Mouse (Mus musculus): ENCODE measurements around the gene Fry. TPM values are rescaled to one million over a fixed set of nuclear protein-coding genes. Genes with fewer than 3 reads are reported as not detected.

The Fry gene
- total and polyA plus RNA-seq, 3 experiments, result 1.9 to 2.3 TPM; not detected in 1

GRCm38 (mm10) chr5:150263162-150263561 is 144.7 kb downstream of the Fry start:
- no peak for DNase-seq (ENCODE audit: low read depth, low spot score)
- Histone ChIP-seq H3K9me3 (replicated peaks; ENCODE audit: insufficient read depth, low read length) (no peaks in the 10 kb centered on the region), H3K27me3 (ENCODE audit: control insufficient read depth in 1 of 2, insufficient read depth in 2 of 2, low read length in 2 of 2) (no peaks in the 10 kb centered on the region), H3K4me1 (ENCODE audit: control insufficient read depth in 1 of 2, insufficient read depth in 2 of 2, low read length in 2 of 2) (no peaks in the 10 kb centered on the region), H3K27ac (ENCODE audit: control insufficient read depth, low read depth, low read length) (no peak overlapping the region), H3K79me2 (ENCODE audit: control insufficient read depth, insufficient read depth, low read length, poor library complexity) (no peaks in the 10 kb centered on the region), H3K36me3 (ENCODE audit: control insufficient read depth in 1 of 2, insufficient read depth in 2 of 2, low read length in 2 of 2) (no peaks in the 10 kb centered on the region), H3K4me3 (ENCODE audit: control insufficient read depth in 1 of 2, insufficient read depth in 1 of 2, low read depth in 2 of 2, low read length in 2 of 2) (no peak overlapping the region), H3K9ac (ENCODE audit: control insufficient read depth, low read depth, low read length, poor library complexity, severe bottlenecking) (no peak overlapping the region)
- TF ChIP-seq MYC (IDR thresholded peaks at IDR 0.05; ENCODE audit: low read depth, low read length), result no peak
- no peak for TF ChIP-seq ETS1 (IDR thresholded peaks at IDR 0.05; ENCODE audit: low read depth, low read length)
- TF ChIP-seq HCFC1 (IDR thresholded peaks at IDR 0.05; ENCODE audit: low read depth, low read length), result no peak
- TF ChIP-seq CHD1 (IDR thresholded peaks at IDR 0.05; ENCODE audit: low read depth, low read length), result no peak
- TF ChIP-seq BHLHE40 (IDR thresholded peaks at IDR 0.05; ENCODE audit: borderline replicate concordance, low read depth, low read length), result no peak
- no peak for TF ChIP-seq USF1 (IDR thresholded peaks at IDR 0.05; ENCODE audit: low read depth, low read length)
- no peak for TF ChIP-seq ZC3H11A (IDR thresholded peaks at IDR 0.05; ENCODE audit: low read depth, low read length)
- TF ChIP-seq TCF12 (IDR thresholded peaks at IDR 0.05; ENCODE audit: low read depth, low read length), result no peak
- TF ChIP-seq SMC3 (IDR thresholded peaks at IDR 0.05; ENCODE audit: low read depth, low read length), result no peak
- no peak for TF ChIP-seq POLR2AphosphoS5 (IDR thresholded peaks at IDR 0.05; ENCODE audit: borderline replicate concordance, low read depth, low read length)
- no peak for TF ChIP-seq E2F4 (IDR thresholded peaks at IDR 0.05; ENCODE audit: borderline replicate concordance, low read depth, low read length)
- no peak for TF ChIP-seq ZMIZ1 (IDR thresholded peaks at IDR 0.05; ENCODE audit: low read depth, low read length)
- no peak for TF ChIP-seq NRF1 (IDR thresholded peaks at IDR 0.05; ENCODE audit: insufficient read depth, low read depth, low read length, poor library complexity, severe bottlenecking)
- TF ChIP-seq NELFE (IDR thresholded peaks at IDR 0.05; ENCODE audit: low read depth, low read length), result no peak
- no peak for TF ChIP-seq TBP (IDR thresholded peaks at IDR 0.05; ENCODE audit: low read depth, low read length)
- no peak for TF ChIP-seq USF2 (IDR thresholded peaks at IDR 0.05; ENCODE audit: borderline replicate concordance in 1 of 2, insufficient read depth in 1 of 2, low read depth in 1 of 2, low read length in 2 of 2)
- no peak for TF ChIP-seq SIN3A (IDR thresholded peaks at IDR 0.05; ENCODE audit: low read length)
- TF ChIP-seq MAX (IDR thresholded peaks at IDR 0.05; ENCODE audit: low read length), result no peak
- TF ChIP-seq KAT2A (conservative IDR thresholded peaks at IDR 0.05; ENCODE audit: low read depth, low read length), result no peak
- TF ChIP-seq POLR2AphosphoS2 (IDR thresholded peaks at IDR 0.05; ENCODE audit: low read length), result no peak

- TF ChIP-seq ELF1 (IDR thresholded peaks at IDR 0.05; ENCODE audit: low read depth, low read length), result no peak
- TF ChIP-seq SMC3 (IDR thresholded peaks at IDR 0.05; ENCODE audit: low read depth, low read length), result no peak
- no peak for TF ChIP-seq MAX (IDR thresholded peaks at IDR 0.05; ENCODE audit: low read length)
- no peak for TF ChIP-seq E2F4 (IDR thresholded peaks at IDR 0.05; ENCODE audit: borderline replicate concordance, low read depth, low read length)
- TF ChIP-seq BHLHE40 (IDR thresholded peaks at IDR 0.05; ENCODE audit: borderline replicate concordance, low read depth, low read length), result no peak
- no peak for TF ChIP-seq UBTF (IDR thresholded peaks at IDR 0.05; ENCODE audit: borderline replicate concordance, insufficient read depth, low read depth, low read length)
- no peak for TF ChIP-seq POLR2A (IDR thresholded peaks at IDR 0.05; ENCODE audit: control insufficient read depth in 1 of 2, insufficient read depth in 1 of 2, low read depth in 1 of 2, low read length in 2 of 2, poor library complexity in 1 of 2)
- no peak for TF ChIP-seq POLR2AphosphoS5 (IDR thresholded peaks at IDR 0.05; ENCODE audit: borderline replicate concordance, low read depth, low read length)
- no peak for TF ChIP-seq USF1 (IDR thresholded peaks at IDR 0.05; ENCODE audit: low read depth, low read length)
- TF ChIP-seq MXI1 (IDR thresholded peaks at IDR 0.05; ENCODE audit: low read depth, low read length), result no peak
- no peak for TF ChIP-seq HCFC1 (IDR thresholded peaks at IDR 0.05; ENCODE audit: low read depth, low read length)
- no peak for TF ChIP-seq GABPA (IDR thresholded peaks at IDR 0.05; ENCODE audit: low read depth, low read length)
- TF ChIP-seq CHD1 (IDR thresholded peaks at IDR 0.05; ENCODE audit: low read depth, low read length), result no peak
- no peak for TF ChIP-seq RAD21 (IDR thresholded peaks at IDR 0.05; ENCODE audit: low read depth, low read length)
- TF ChIP-seq CTCF (IDR thresholded peaks at IDR 0.05 in 2 of 3, conservative IDR thresholded peaks at IDR 0.05 in 1 of 3; ENCODE audit: control insufficient read depth in 1 of 3, insufficient read depth in 1 of 3, low read depth in 2 of 3, low read length in 3 of 3, poor library complexity in 1 of 3, severe bottlenecking in 1 of 3), result no peak
- no peak for TF ChIP-seq ZNF384 (IDR thresholded peaks at IDR 0.05; ENCODE audit: low read depth, low read length)
- no peaks in the 10 kb centered on the region for H3K36me3 ChIP-seq (ENCODE audit: control insufficient read depth in 1 of 2, insufficient read depth in 2 of 2, low read length in 2 of 2)
- H3K9me3 ChIP-seq (replicated peaks; ENCODE audit: insufficient read depth, low read length), result no peaks in the 10 kb centered on the region
- no peaks in the 10 kb centered on the region for H3K4me1 ChIP-seq (ENCODE audit: control insufficient read depth in 1 of 2, insufficient read depth in 2 of 2, low read length in 2 of 2)
- no peak overlapping the region for H3K4me3 ChIP-seq (ENCODE audit: control insufficient read depth in 1 of 2, insufficient read depth in 1 of 2, low read depth in 2 of 2, low read length in 2 of 2)
- DNase-seq (ENCODE audit: low read depth, low spot score), result no peak
- no peak overlapping the region for H3K27ac ChIP-seq (ENCODE audit: control insufficient read depth, low read depth, low read length)
- no peaks in the 10 kb centered on the region for H3K79me2 ChIP-seq (ENCODE audit: control insufficient read depth, insufficient read depth, low read length, poor library complexity)
- no peak overlapping the region for H3K9ac ChIP-seq (ENCODE audit: control insufficient read depth, low read depth, low read length, poor library complexity, severe bottlenecking)
- H3K27me3 ChIP-seq (ENCODE audit: control insufficient read depth in 1 of 2, insufficient read depth in 2 of 2, low read length in 2 of 2), result no peaks in the 10 kb centered on the region
Observed at GRCm38 (mm10) chr5:150263656-150264055, 145.2 kb downstream of the Fry start.
